Mouse (Mus musculus): ENCODE data around the gene Glrx3. TPM values are rescaled to one million over a fixed set of nuclear protein-coding genes. Genes with fewer than 3 reads are reported as not detected.

Glrx3 gene
- total RNA-seq, 1 experiment from 2014 or later = 39.8 TPM

DNA sequence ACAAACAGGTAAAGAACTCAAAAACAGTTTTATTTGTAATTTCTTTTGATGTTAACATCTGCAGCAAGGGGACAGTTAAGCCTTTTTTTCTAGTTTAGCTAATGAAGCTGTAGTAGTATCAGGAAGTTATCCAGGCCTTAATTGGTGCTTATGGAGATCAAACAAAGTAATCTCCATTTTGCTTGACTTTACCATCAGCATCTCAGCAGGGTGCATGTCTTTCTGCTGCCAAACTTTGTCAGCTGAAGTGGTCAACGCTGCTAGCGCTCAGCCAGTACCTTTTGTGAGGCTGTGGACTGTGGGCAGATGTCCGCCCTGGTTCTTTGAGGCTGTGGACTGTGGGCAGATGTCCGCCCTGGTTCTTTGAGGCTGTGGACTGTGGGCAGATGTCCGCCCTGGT lies 24.0 kb downstream of the Glrx3 start:
- no peak for ATAC-seq (ENCODE audit: extremely low read depth, insufficient number of reproducible peaks, low FRiP score, poor library complexity, severe bottlenecking)

DNA sequence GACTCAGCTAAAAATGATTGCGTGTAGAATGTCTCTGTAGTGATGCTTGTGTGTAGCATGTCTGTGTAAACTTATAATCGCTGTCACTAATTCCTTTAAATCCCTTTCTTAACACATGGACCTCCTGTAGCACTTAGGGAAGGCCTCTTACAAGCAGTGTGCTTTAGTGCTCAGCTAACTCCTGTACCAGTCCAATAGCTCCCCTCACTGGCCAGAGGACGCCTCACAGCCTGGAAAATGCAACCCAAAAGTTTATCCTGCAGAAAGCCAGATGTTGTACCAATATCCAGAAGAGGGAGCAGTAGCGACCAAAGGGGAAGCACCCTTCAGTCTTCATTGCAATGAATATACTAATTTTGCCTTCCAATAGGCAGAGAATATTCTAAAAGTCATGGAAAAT lies 30.8 kb downstream of the Glrx3 start:
- no peak for ATAC-seq (ENCODE audit: extremely low read depth, insufficient number of reproducible peaks, low FRiP score, poor library complexity, severe bottlenecking)

GRCm38 (mm10) chr7:137471431-137472120 lies 34.2 kb downstream of the Glrx3 start:
- 0 out of 2 replicates have a peak, but pooled peaks have one; percentile 13 for ATAC-seq (ENCODE audit: extremely low read depth, insufficient number of reproducible peaks, low FRiP score, poor library complexity, severe bottlenecking)

DNA sequence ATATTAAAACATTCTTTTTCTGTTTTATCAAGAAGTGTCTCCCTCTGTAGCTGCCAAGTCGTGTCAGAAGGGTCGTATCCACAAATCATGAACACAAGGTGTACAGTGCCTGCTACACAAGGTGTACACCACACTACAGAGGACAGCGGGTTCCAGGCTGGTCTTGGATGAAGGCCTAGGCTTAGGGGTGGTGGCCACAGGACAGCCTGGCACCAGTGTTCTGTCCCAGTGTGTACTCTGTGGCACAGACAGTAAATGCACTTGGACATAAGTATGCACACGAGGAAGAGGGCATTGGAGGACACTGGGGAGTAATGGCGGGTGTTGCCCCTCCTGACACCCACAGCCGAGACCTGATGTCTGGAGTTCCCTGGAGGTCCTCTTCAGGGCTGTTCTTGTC lies 34.7 kb downstream of the Glrx3 start:
- ATAC-seq (ENCODE audit: extremely low read depth, insufficient number of reproducible peaks, low FRiP score, poor library complexity, severe bottlenecking) = no peak

DNA sequence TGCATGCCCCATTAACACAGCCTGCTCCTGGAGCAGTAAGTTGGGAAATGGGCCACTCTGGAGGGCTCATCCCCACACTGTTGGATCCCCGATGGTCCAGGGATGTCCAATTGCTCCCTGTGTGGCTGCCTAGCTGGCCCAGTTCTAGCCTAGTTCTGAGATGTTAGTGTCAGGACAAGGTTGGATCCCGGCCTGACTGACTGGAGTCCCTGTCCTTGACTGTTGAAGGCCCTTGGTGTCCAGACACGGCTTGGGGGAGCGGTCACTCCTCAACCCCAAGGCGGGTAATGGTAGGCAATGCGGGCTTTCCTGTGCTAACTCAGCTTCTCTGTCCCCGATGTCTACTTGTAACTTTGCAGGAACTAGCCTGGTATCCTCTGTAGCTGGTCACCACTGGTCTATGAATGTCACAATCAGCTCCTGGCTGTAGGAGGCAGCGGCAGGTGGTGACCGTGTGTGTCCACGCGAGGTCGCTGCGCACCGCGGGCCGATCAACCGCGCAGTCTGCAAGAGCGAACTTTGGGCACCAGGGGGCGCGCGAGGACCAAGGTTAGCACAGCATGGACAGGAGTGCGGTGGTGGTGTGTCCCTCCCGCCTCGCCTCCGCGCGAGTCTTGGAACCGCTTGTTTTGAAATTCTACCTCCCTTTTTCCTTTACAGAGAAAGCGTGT lies 40.7 kb downstream of the Glrx3 start:
- ATAC-seq (ENCODE audit: extremely low read depth, insufficient number of reproducible peaks, low FRiP score, poor library complexity, severe bottlenecking) = peak; percentile 93

DNA sequence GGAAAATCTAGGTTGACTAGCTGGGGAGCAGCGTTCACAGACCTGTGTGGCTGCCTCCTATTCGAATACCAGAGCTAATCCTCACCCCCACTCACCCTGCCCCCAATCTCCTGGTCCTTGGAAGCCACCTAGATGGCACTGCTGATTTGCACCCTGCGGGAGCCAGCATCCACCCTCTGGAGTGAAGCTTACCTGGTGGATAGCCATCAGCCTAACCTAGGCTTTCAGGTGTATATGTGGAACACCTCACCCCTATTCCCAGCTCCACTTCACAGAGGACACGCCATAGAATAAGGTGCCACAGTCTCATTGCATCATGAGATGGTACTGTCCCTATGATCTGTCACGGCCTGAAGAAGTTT lies 41.2 kb downstream of the Glrx3 start:
- no peak for ATAC-seq (ENCODE audit: extremely low read depth, insufficient number of reproducible peaks, low FRiP score, poor library complexity, severe bottlenecking)

- no peak for ATAC-seq (ENCODE audit: extremely low read depth, insufficient number of reproducible peaks, low FRiP score, poor library complexity, severe bottlenecking)
These were observed 43.4 kb downstream of the Glrx3 start for GRCm38 (mm10) chr7:137480839-137481238.

DNA sequence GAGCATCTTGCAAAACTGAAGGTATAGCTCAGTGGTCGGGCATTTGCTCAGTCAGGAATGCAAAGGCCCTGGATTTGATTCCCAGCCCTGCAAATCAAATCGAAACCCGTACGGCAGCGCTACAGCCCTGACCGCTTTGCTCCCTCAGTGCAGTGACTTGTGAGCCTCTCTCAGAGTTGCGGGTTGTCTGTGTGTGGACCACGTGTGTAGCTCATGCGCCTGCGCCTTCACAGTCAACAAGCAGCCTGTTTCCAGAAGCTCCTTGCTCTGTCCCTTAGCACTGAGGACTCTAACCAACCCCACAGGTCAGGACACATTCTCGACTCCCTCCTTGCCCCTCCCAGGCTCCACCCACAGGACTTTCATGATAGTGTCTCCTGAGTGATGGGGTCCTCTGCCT lies 46.6 kb downstream of the Glrx3 start:
- no peak for ATAC-seq (ENCODE audit: extremely low read depth, insufficient number of reproducible peaks, low FRiP score, poor library complexity, severe bottlenecking)

- no peak for ATAC-seq (ENCODE audit: extremely low read depth, insufficient number of reproducible peaks, low FRiP score, poor library complexity, severe bottlenecking)
These were observed 51.0 kb downstream of the Glrx3 start for GRCm38 (mm10) chr7:137488391-137488790.

- no peak for ATAC-seq (ENCODE audit: extremely low read depth, insufficient number of reproducible peaks, low FRiP score, poor library complexity, severe bottlenecking)
These were observed 53.3 kb downstream of the Glrx3 start for GRCm38 (mm10) chr7:137490711-137491110.

GRCm38 (mm10) chr7:137492307-137492973 lies 55.0 kb downstream of the Glrx3 start:
- ATAC-seq (ENCODE audit: extremely low read depth, insufficient number of reproducible peaks, low FRiP score, poor library complexity, severe bottlenecking) = no peak

GRCm38 (mm10) chr7:137498736-137499135 lies 61.3 kb downstream of the Glrx3 start:
- no peak for ATAC-seq (ENCODE audit: extremely low read depth, insufficient number of reproducible peaks, low FRiP score, poor library complexity, severe bottlenecking)

DNA sequence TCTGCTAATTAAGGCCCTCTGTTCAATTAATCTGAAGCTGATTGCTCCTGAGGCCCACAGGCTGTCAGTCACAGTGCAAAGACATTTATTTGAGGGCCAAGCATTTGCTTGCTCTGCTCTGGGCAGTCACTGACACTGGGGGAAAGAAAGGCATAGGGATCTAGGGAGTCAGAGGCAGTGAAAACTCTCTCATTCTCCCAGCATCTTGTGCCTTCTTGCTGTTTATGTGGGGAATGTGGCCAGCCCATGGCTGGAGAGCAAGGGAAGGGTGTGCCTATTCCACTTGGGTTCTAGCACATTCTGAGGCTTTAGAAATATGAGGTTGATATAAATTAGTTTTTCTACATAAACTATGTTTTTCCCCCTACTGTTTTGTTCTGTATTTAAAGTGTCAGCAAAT lies 80.2 kb downstream of the Glrx3 start:
- ATAC-seq (ENCODE audit: extremely low read depth, insufficient number of reproducible peaks, low FRiP score, poor library complexity, severe bottlenecking) = no peak

- no peak for ATAC-seq (ENCODE audit: extremely low read depth, insufficient number of reproducible peaks, low FRiP score, poor library complexity, severe bottlenecking)
These were observed 80.7 kb downstream of the Glrx3 start for GRCm38 (mm10) chr7:137518028-137518576.

Other genes starting within 250 kb of the Glrx3 start
- gene Ebf3, start 123.2 kb upstream of the Glrx3 start, total RNA-seq (2017) = not detected in 2 replicates
- 17.6 and 20.9 TPM in 2 replicates for gene 9430038I01Rik, start 26.9 kb upstream of the Glrx3 start, total RNA-seq (2017)